Mouse (Mus musculus) spleen, embryonic (tissue): ENCODE results near the gene Anapc7.

Experiments
- CTCF ChIA-PET: fragments of 350-600 bp; sonication (Branson Sonifier 250); formaldehyde crosslinking; loops from one replicate; lab custom pipeline; 2022; lab: Charles Lee

Anapc7 gene

GRCm38 (mm10) chr5:122487825-122488224 is 66.3 kb downstream of the Anapc7 start:
- CTCF ChIA-PET = no interaction called here

- CTCF ChIA-PET = no interaction called here
These were observed 68.7 kb downstream of the Anapc7 start for GRCm38 (mm10) chr5:122490148-122490547.

GRCm38 (mm10) chr5:122491385-122491784 is 69.9 kb downstream of the Anapc7 start:
- CTCF ChIA-PET = interaction anchor here (1.2 kb wide), 1 partner anchor 8 kb away, joined by 4 read pairs; no protein-coding TSS in a partner anchor

GRCm38 (mm10) chr5:122493035-122493434 is 71.5 kb downstream of the Anapc7 start:
- CTCF ChIA-PET = interaction anchor here (0.5 to 0.8 kb wide), 4 partner anchors 16 to 1948 kb away, joined by 5 to 11 read pairs (median 8); partner anchors contain the start of gene Clip1

- CTCF ChIA-PET = no interaction called here
These were observed 73.0 kb downstream of the Anapc7 start for GRCm38 (mm10) chr5:122494449-122494848.
